In genomic region chr9:60751971-60752370, GRCm38 (mm10) we compare ENCODE assay signal across 22 mouse cellular contexts. TPM values are rescaled to one million over a fixed set of nuclear protein-coding genes. Genes with fewer than 3 reads are reported as not detected.
"Had no signal": no experiment of that assay in that cellular context is flagged by ENCODE, and none has a peak within 500 bp of the region (broad histone marks: within the 10 kb centered on the region; RNA-seq: fewer than 3 reads in every experiment).

No protein-coding gene starts in this region.

- DNase-seq: lung, adult 18-20 months; lung, embryonic 14.5 days; lung, postnatal 10 days; lung, postnatal 4 days; midbrain, embryonic 14.5 days; retina, postnatal 1 day; right cerebral cortex, adult 18-20 months; right cerebral cortex, postnatal 25 days; right cerebral cortex, postnatal 4 days; thymus, adult 2 months; thymus, postnatal 25 days; thymus, postnatal 4 days had no signal

- H3K4me3 ChIP-seq: midbrain, embryonic 10.5 days; midbrain, embryonic 12.5 days; myocyte; neural tube, embryonic 13.5 days; neural tube, embryonic 15.5 days; stomach, embryonic 15.5 days had no signal

- H3K9me3 ChIP-seq: midbrain, embryonic 12.5 days; neural tube, embryonic 13.5 days; neural tube, embryonic 15.5 days; stomach, embryonic 15.5 days had no signal

- H3K4me1 ChIP-seq: midbrain, embryonic 10.5 days; midbrain, embryonic 12.5 days; neural tube, embryonic 13.5 days; stomach, embryonic 15.5 days had no signal

- H3K36me3 ChIP-seq: midbrain, embryonic 10.5 days; midbrain, embryonic 12.5 days; neural tube, embryonic 13.5 days; neural tube, embryonic 15.5 days; stomach, embryonic 15.5 days had no signal

- ATAC-seq: midbrain, embryonic 16.5 days had no signal

- H3K27ac ChIP-seq: midbrain, embryonic 10.5 days; midbrain, embryonic 12.5 days; neural tube, embryonic 13.5 days; neural tube, embryonic 15.5 days; stomach, embryonic 15.5 days; stomach, postnatal 0 days had no signal

- H3K4me2 ChIP-seq: lung, embryonic 14.5 days; midbrain, embryonic 12.5 days; neural tube, embryonic 13.5 days; neural tube, embryonic 15.5 days; stomach, embryonic 15.5 days had no signal

- H3K27me3 ChIP-seq: midbrain, embryonic 12.5 days; neural tube, embryonic 13.5 days; neural tube, embryonic 15.5 days; stomach, embryonic 15.5 days had no signal

- H3K9ac ChIP-seq: lung, embryonic 14.5 days; midbrain, embryonic 12.5 days; neural tube, embryonic 13.5 days; neural tube, embryonic 15.5 days; stomach, embryonic 15.5 days had no signal

RNA-seq across cellular contexts. Expression of gene Larp6, which starts 39.2 kb away (rescaled TPM):
- total RNA-seq: megakaryocyte, adult 5-6 weeks; megakaryocyte-erythroid progenitor cell, adult 5-6 weeks had no signal
